Mouse (Mus musculus) stomach, embryonic 15.5 days (tissue): ENCODE results near the gene Tjp1. TPM values are rescaled to one million over a fixed set of nuclear protein-coding genes. Genes with fewer than 3 reads are reported as not detected.
A peak's percentile ranks its signal among the peaks of the same experiment; 100 is the strongest.

Experiments used
- ATAC-seq: fragments of 200-750 bp; cut with Nextera tagmentation; 2 replicates; pipeline ENCODE4 v1.8.0; 2017; ENCODE audit warnings: low read depth, moderate number of reproducible peaks, moderate TSS enrichment; ENCODE audit not compliant: insufficient read depth, low FRiP score
- H3K27ac ChIP-seq: fragments of 300-500 bp; sonication (generic); 2 replicates; pipeline ENCODE4 v1.5.1; 2015; ENCODE audit warnings: mild to moderate bottlenecking, inconsistent platforms
- H3K27me3 ChIP-seq: fragments of 300-500 bp; sonication (generic); replicated peaks from 2 replicates; pipeline ENCODE4 v1.6.1; 2015; ENCODE audit warnings: inconsistent platforms
- H3K36me3 ChIP-seq: fragments of 300-500 bp; sonication (generic); 2 replicates; pipeline ENCODE4 v1.6.1; 2015; ENCODE audit warnings: inconsistent platforms
- H3K4me1 ChIP-seq: fragments of 300-500 bp; sonication (generic); 2 replicates; pipeline ENCODE4 v1.6.1; 2015; ENCODE audit warnings: inconsistent platforms
- H3K4me2 ChIP-seq: fragments of 300-500 bp; sonication (generic); 2 replicates; pipeline ENCODE4 v1.6.1; 2015; ENCODE audit warnings: mild to moderate bottlenecking, inconsistent platforms
- H3K4me3 ChIP-seq: fragments of 300-500 bp; sonication (generic); replicated peaks from 2 replicates; pipeline ENCODE4 v1.5.1; 2015; ENCODE audit warnings: inconsistent platforms
- H3K9ac ChIP-seq: fragments of 300-500 bp; sonication (generic); 2 replicates; pipeline ENCODE4 v1.6.1; 2015; ENCODE audit warnings: inconsistent platforms
- H3K9me3 ChIP-seq: fragments of 300-500 bp; sonication (generic); 2 replicates; pipeline ENCODE4 v1.6.1; 2016; ENCODE audit warnings: inconsistent platforms
- WGBS: fragments of 180-500 bp; shearing (Covaris S2); methylation state at CpG from one replicate; pipeline ENCODE4 v1.1.7; 2015; 5-methylcytosine and 5-hydroxymethylcytosine counted together
- polyA plus RNA-seq: library from polyadenylated mRNA; unstranded; fragments of >200 nt; fragmentation: Nextera tagmentation; extraction: Ambion mirVana; gene quantifications from 2 replicates; pipeline ENCODE4 v1.2.1, GENCODE M21; 2015

Gene Tjp1
- polyA plus RNA-seq, 1 experiment from 2014 or later: 23.1 TPM

DNA sequence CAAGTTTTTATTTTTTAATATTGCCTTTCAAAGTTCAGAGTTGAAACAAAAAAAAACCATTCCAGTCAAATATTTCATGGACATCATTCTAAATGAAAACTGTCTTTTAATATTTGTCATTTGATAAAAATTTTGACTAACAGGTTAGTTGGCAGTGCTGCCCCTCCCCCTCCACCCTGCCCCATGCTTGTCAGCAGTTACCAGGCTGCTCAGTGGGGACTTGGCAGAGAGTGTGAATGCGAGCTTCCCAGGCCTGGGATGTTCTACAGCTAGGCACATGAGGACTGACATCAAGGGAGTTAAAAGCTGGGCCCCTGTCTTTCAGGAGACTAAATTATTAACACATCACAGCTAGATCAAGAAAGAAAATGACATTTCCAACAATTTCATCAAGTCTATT is 161.4 kb downstream of the Tjp1 start:
- ATAC-seq: no peak

DNA sequence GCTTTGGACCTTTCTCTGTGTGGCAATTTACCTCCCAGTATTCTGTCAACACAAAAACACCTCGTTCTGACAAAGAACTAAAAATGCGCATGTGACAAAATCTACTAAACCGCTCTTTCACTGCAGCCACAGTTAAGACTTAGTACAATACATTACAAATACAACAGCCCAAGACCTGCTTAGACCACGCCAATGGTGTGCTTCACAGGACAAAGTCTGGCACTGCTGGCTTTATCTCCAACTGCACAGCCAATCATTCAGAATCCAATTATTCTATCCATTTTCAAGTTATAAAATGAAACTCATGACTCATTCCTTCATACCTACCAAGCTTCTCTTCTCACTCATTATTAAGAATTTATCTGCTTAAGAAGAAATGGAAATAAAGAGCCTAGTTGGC is 162.0 kb downstream of the Tjp1 start:
- H3K9ac ChIP-seq: no peak overlapping the region
- no peak overlapping the region for H3K27ac ChIP-seq
- 78% methylated on average over 4 of the region's 4 CpGs for WGBS
- H3K4me2 ChIP-seq: no peak overlapping the region
- H3K4me3 ChIP-seq: no peak overlapping the region
- peaks cover 6% of the 10 kb centered on the region; the same call in 1 of the 2 replicates for H3K4me1 ChIP-seq
- H3K9me3 ChIP-seq: no peaks in the 10 kb centered on the region
- H3K36me3 ChIP-seq: no peaks in the 10 kb centered on the region
- H3K27me3 ChIP-seq: no peaks in the 10 kb centered on the region
- no peak for ATAC-seq

More for the DNA sequence above, 161.4 kb downstream of the Tjp1 start:
- H3K4me2 ChIP-seq: no peak overlapping the region
- no peaks in the 10 kb centered on the region for H3K27me3 ChIP-seq
- H3K27ac ChIP-seq: no peak overlapping the region
- H3K36me3 ChIP-seq: no peaks in the 10 kb centered on the region
- H3K4me3 ChIP-seq: no peak overlapping the region
- WGBS: 35% methylated on average over 1 of the region's 1 CpGs
- peaks cover 6% of the 10 kb centered on the region; the same call in 1 of the 2 replicates for H3K4me1 ChIP-seq
- no peaks in the 10 kb centered on the region for H3K9me3 ChIP-seq
- no peak overlapping the region for H3K9ac ChIP-seq

GRCm38 (mm10) chr7:65360278-65360677 is 167.3 kb downstream of the Tjp1 start:
- Histone ChIP-seq H3K9me3 (no peaks in the 10 kb centered on the region), H3K9ac (no peak overlapping the region), H3K4me1 (peaks cover 17% of the 10 kb centered on the region), H3K27me3 (no peaks in the 10 kb centered on the region), H3K4me3 (no peak overlapping the region), H3K4me2 (no peak overlapping the region), H3K27ac (peak overlapping the region; percentile 72), H3K36me3 (no peaks in the 10 kb centered on the region)
- 34% methylated on average over 3 of the region's 3 CpGs for WGBS
- no peak for ATAC-seq

DNA sequence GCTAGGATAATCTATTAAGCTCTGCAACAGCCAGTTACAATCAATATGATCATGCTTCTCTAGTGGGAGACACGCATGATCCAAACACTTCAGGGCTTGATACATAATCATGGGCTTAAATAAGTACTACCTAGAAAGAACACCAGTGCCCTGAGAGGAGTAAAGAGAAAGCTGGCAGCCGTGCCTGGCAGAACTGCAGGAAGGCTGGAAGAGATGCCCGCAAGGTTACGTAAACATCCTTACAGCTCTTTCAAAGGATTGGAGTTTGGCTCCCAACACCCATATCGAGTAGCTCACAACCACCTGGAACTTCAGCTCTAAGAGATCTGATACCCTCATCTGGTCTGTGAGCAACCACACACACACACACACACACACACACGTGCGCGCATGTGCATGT is 167.8 kb downstream of the Tjp1 start:
- 56% methylated on average over 8 of the region's 8 CpGs for WGBS
- Histone ChIP-seq H3K9me3 (no peaks in the 10 kb centered on the region), H3K27ac (peak overlapping the region; percentile 41; the same call in 1 of the 2 replicates), H3K4me2 (no peak overlapping the region), H3K4me3 (no peak overlapping the region), H3K9ac (no peak overlapping the region), H3K27me3 (no peaks in the 10 kb centered on the region), H3K36me3 (no peaks in the 10 kb centered on the region), H3K4me1 (peaks cover 17% of the 10 kb centered on the region)
- 0 out of 2 replicates have a peak, but pooled peaks have one; percentile 18 for ATAC-seq

- H3K4me3 ChIP-seq: no peak overlapping the region
- 10% methylated on average over 1 of the region's 1 CpGs for WGBS
- ATAC-seq: no peak
- H3K4me1 ChIP-seq: peaks cover 17% of the 10 kb centered on the region
- H3K27ac ChIP-seq: no peak overlapping the region
- H3K4me2 ChIP-seq: no peak overlapping the region
- H3K27me3 ChIP-seq: no peaks in the 10 kb centered on the region
- no peaks in the 10 kb centered on the region for H3K9me3 ChIP-seq
- H3K9ac ChIP-seq: no peak overlapping the region
- H3K36me3 ChIP-seq: no peaks in the 10 kb centered on the region
These were observed 170.0 kb downstream of the Tjp1 start for GRCm38 (mm10) chr7:65357538-65357937.

DNA sequence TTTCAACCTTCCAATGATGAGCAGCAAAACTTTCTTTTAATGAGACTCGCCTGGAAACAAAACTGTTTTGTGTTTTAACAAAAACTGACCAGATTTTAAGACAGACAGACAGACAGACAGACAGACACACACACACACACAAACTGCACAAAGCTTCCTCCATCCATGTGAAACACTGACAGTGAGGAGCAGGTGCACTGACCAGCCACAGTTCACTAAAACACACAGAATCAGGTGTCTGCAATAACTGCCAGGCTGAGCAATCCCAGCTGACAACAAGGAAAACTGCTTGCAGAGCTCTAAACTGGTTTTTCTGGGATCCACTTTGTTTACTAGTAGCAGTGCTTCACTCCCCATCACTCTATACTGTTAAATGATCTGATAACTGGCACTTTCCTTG is 171.4 kb downstream of the Tjp1 start:
- H3K9ac ChIP-seq: no peak overlapping the region
- ATAC-seq: no peak
- 60% methylated on average over 1 of the region's 1 CpGs for WGBS
- peak overlapping the region; percentile 11; the same call in 1 of the 2 replicates for H3K27ac ChIP-seq
- H3K36me3 ChIP-seq: no peaks in the 10 kb centered on the region
- no peak overlapping the region for H3K4me3 ChIP-seq
- H3K4me1 ChIP-seq: peaks cover 17% of the 10 kb centered on the region
- no peaks in the 10 kb centered on the region for H3K9me3 ChIP-seq
- no peak overlapping the region for H3K4me2 ChIP-seq
- H3K27me3 ChIP-seq: no peaks in the 10 kb centered on the region

DNA sequence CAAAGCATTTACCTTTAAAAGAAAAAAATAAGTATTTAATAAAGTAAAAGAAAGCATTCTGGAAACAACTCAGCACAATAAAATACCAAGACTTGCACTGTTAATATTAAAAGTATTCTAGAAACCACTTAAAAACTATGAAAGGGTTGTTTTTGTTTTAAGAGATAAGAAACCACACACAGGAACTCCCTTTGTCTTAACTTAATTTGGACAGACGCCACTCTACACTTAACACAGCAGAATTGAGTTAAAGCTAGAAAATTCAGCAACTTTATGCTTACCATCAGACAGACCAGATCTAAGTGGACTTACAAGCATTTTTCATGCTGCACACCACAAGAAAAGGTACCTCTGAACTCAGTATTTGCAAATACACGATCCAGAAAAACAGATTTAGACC is 172.7 kb downstream of the Tjp1 start:
- no peak overlapping the region for H3K4me2 ChIP-seq
- no peak overlapping the region for H3K4me3 ChIP-seq
- H3K4me1 ChIP-seq: peaks cover 13% of the 10 kb centered on the region
- H3K9me3 ChIP-seq: no peaks in the 10 kb centered on the region
- ATAC-seq: no peak
- no peak overlapping the region for H3K27ac ChIP-seq
- H3K27me3 ChIP-seq: no peaks in the 10 kb centered on the region
- H3K36me3 ChIP-seq: no peaks in the 10 kb centered on the region
- WGBS: 36% methylated on average over 2 of the region's 2 CpGs
- no peak overlapping the region for H3K9ac ChIP-seq

- 74% methylated on average over 4 of the region's 4 CpGs for WGBS
- no peaks in the 10 kb centered on the region for H3K27me3 ChIP-seq
- no peak overlapping the region for H3K4me3 ChIP-seq
- no peak overlapping the region for H3K27ac ChIP-seq
- no peak overlapping the region for H3K4me2 ChIP-seq
- H3K9ac ChIP-seq: no peak overlapping the region
- H3K4me1 ChIP-seq: no peaks in the 10 kb centered on the region
- no peaks in the 10 kb centered on the region for H3K36me3 ChIP-seq
- H3K9me3 ChIP-seq: no peaks in the 10 kb centered on the region
- ATAC-seq: no peak
These were observed 177.1 kb downstream of the Tjp1 start for GRCm38 (mm10) chr7:65350348-65351079.

DNA sequence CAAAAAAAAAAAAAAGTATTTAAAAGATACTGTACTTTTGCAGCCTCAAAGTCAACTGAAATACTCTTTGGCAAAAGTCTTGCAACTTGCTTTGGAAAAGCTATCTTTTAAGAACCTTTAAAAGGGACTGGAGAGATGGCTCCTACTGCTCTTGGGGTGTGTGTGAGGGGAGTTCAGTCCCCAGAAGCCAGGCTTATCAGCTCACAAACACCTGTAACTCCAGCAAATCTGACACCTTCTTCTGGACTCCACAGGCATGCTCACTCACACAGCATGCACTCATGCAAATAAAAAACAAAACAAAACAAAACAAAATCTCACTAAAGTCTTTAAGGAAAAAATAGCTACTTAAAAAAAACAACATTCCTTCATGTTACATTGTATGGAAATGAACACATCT is 179.0 kb downstream of the Tjp1 start:
- Histone ChIP-seq H3K9ac (no peak overlapping the region), H3K4me3 (no peak overlapping the region), H3K27ac (no peak overlapping the region), H3K9me3 (no peaks in the 10 kb centered on the region), H3K27me3 (no peaks in the 10 kb centered on the region), H3K4me2 (no peak overlapping the region), H3K36me3 (no peaks in the 10 kb centered on the region), H3K4me1 (no peaks in the 10 kb centered on the region)
- no peak for ATAC-seq

GRCm38 (mm10) chr7:65345314-65345713 is 182.3 kb downstream of the Tjp1 start:
- no peaks in the 10 kb centered on the region for H3K4me1 ChIP-seq
- H3K9ac ChIP-seq: no peak overlapping the region
- 76% methylated on average over 3 of the region's 3 CpGs for WGBS
- no peak overlapping the region for H3K4me2 ChIP-seq
- no peak for ATAC-seq
- H3K4me3 ChIP-seq: no peak overlapping the region
- no peak overlapping the region for H3K27ac ChIP-seq
- H3K36me3 ChIP-seq: peaks cover 5% of the 10 kb centered on the region; the same call in 1 of the 2 replicates
- H3K9me3 ChIP-seq: no peaks in the 10 kb centered on the region
- no peaks in the 10 kb centered on the region for H3K27me3 ChIP-seq

DNA sequence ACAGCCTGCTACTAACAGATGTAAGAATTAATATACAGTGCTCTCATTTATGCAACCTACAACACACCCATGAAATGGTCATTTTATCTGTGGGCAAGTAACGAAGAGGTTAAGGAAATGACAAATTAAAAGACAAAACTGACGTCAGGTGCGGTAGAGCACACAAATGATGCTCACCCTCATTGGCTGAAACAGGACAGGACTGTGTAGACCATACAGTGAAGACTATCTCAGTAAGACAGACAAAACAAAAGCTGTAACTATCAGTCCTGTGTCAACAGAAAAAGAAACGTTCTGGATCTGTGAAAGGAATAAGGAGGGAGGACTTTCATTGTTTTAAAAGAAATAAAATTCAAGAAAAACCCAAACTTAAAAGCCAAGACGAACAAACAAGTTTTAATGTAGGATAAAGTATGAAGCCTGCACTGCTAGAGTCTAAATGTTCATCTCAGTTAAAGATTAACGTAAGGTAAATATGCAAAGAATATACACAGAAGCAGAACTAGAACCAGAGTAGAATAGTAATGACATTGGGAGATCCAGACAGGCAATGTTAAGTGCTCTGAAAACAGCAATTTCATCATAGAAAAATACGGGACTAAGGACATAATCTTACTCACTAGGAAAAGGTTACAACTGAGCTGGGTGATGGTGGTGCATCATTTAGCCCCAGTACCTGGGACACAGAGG is 189.9 kb downstream of the Tjp1 start:
- H3K4me3 ChIP-seq: no peak overlapping the region

DNA sequence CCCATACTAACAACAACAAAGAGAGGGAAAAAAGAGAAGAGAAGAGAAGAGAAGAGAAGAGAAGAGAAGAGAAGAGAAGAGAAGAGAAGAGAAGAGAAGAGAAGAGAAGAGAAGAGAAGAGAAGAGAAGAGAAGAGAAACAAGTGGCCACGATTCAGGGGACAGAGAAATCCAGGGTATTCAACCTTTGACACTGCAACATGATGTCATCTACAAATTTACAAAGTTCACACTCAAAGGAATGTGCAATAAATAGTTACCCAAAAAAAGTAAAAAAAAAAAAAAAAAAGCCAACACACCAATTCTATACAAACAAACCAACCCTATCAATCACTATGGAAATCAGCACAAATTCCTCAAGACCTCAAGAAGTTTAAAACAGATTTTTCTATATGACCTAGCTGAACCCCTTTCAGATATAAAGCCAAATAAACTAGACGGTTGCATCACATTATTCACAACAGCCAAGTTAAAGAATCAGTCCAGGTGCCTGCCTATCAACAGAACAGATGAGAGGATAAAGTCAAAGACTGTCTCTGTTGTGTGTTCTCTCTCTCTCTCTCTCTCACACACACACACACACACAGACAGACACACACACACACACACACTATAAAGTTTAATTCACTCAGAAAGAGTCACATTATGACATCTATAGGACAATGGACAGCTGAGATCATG is 194.4 kb downstream of the Tjp1 start:
- Histone ChIP-seq H3K4me3 (no peak overlapping the region), H3K27ac (no peak overlapping the region), H3K4me2 (no peak overlapping the region), H3K27me3 (no peaks in the 10 kb centered on the region), H3K4me1 (no peaks in the 10 kb centered on the region), H3K36me3 (peaks cover 14% of the 10 kb centered on the region; the same call in 1 of the 2 replicates), H3K9ac (no peak overlapping the region), H3K9me3 (no peaks in the 10 kb centered on the region)
- ATAC-seq: no peak
- WGBS: 59% methylated on average over 2 of the region's 2 CpGs

More for the DNA sequence above, 189.9 kb downstream of the Tjp1 start:
- Histone ChIP-seq H3K27me3 (no peaks in the 10 kb centered on the region), H3K4me2 (no peak overlapping the region), H3K9me3 (no peaks in the 10 kb centered on the region), H3K9ac (no peak overlapping the region), H3K4me1 (no peaks in the 10 kb centered on the region), H3K36me3 (peaks cover 17% of the 10 kb centered on the region), H3K27ac (no peak overlapping the region)
- 71% methylated on average over 7 of the region's 7 CpGs for WGBS
- ATAC-seq: no peak
